Mouse (Mus musculus): ENCODE measurements around the gene Fam170b.

Gene Fam170b

GRCm38 (mm10) chr14:32833847-32834246 lies at the start of gene Fam170b:
TSS of gene Fam170b (plus strand) at chr14:32833962.
- no peak for DNase-seq (ENCODE audit: low spot score)

GRCm38 (mm10) chr14:32784130-32784747 lies 49.5 kb upstream of the Fam170b start:
- no peak for DNase-seq (ENCODE audit: low spot score)

- no peak for DNase-seq (ENCODE audit: low spot score)
Observed at GRCm38 (mm10) chr14:32784748-32785134, 49.0 kb upstream of the Fam170b start.

GRCm38 (mm10) chr14:32785556-32786130 lies 48.1 kb upstream of the Fam170b start, which contains the start of gene Tmem273:
TSS of gene Tmem273 (plus strand) at chr14:32785963.
- DNase-seq (ENCODE audit: low spot score) = no peak

- no peak for DNase-seq (ENCODE audit: low spot score)
Observed at GRCm38 (mm10) chr14:32787691-32788090, 46.1 kb upstream of the Fam170b start.

- no peak for DNase-seq (ENCODE audit: low spot score)
Observed at GRCm38 (mm10) chr14:32796375-32796774, 37.4 kb upstream of the Fam170b start.

GRCm38 (mm10) chr14:32797803-32798202 lies 36.0 kb upstream of the Fam170b start:
- DNase-seq (ENCODE audit: low spot score) = no peak

- DNase-seq (ENCODE audit: low spot score) = no peak
Observed at GRCm38 (mm10) chr14:32798355-32798754, 35.4 kb upstream of the Fam170b start.

GRCm38 (mm10) chr14:32800048-32800447 lies 33.7 kb upstream of the Fam170b start:
- DNase-seq (ENCODE audit: low spot score) = no peak

GRCm38 (mm10) chr14:32801016-32801661 lies 32.6 kb upstream of the Fam170b start:
- DNase-seq (ENCODE audit: low spot score) = peak; percentile 16

- DNase-seq (ENCODE audit: low spot score) = no peak
Observed at GRCm38 (mm10) chr14:32801662-32802024, 32.1 kb upstream of the Fam170b start.

GRCm38 (mm10) chr14:32810111-32810510 lies 23.7 kb upstream of the Fam170b start:
- DNase-seq (ENCODE audit: low spot score) = no peak

- no peak for DNase-seq (ENCODE audit: low spot score)
Observed at GRCm38 (mm10) chr14:32812429-32812828, 21.3 kb upstream of the Fam170b start.

- no peak for DNase-seq (ENCODE audit: low spot score)
Observed at GRCm38 (mm10) chr14:32814961-32815360, 18.8 kb upstream of the Fam170b start.

- DNase-seq (ENCODE audit: low spot score) = no peak
Observed at GRCm38 (mm10) chr14:32816533-32816932, 17.2 kb upstream of the Fam170b start.

GRCm38 (mm10) chr14:32817258-32817657 lies 16.5 kb upstream of the Fam170b start:
- no peak for DNase-seq (ENCODE audit: low spot score)

- DNase-seq (ENCODE audit: low spot score) = no peak
Observed at GRCm38 (mm10) chr14:32819297-32819696, 14.5 kb upstream of the Fam170b start.

- DNase-seq (ENCODE audit: low spot score) = no peak
Observed at GRCm38 (mm10) chr14:32822812-32823211, 10.9 kb upstream of the Fam170b start.

GRCm38 (mm10) chr14:32823861-32824260 lies 9.9 kb upstream of the Fam170b start:
- DNase-seq (ENCODE audit: low spot score) = no peak

- no peak for DNase-seq (ENCODE audit: low spot score)
Observed at GRCm38 (mm10) chr14:32824267-32825150, 9.3 kb upstream of the Fam170b start.

- peak; percentile 26 for DNase-seq (ENCODE audit: low spot score)
Observed at GRCm38 (mm10) chr14:32825426-32826032, 8.2 kb upstream of the Fam170b start.

- peak; percentile 12 for DNase-seq (ENCODE audit: low spot score)
Observed at GRCm38 (mm10) chr14:32827165-32827564, 6.6 kb upstream of the Fam170b start.

All from urinary bladder, postnatal 25 days (tissue).